Mouse (Mus musculus): ENCODE data around the gene Nckap5. TPM values are rescaled to one million over a fixed set of nuclear protein-coding genes. Genes with fewer than 3 reads are reported as not detected.

Gene Nckap5
- polyA plus RNA-seq, 1 experiment = 0.09 TPM

DNA sequence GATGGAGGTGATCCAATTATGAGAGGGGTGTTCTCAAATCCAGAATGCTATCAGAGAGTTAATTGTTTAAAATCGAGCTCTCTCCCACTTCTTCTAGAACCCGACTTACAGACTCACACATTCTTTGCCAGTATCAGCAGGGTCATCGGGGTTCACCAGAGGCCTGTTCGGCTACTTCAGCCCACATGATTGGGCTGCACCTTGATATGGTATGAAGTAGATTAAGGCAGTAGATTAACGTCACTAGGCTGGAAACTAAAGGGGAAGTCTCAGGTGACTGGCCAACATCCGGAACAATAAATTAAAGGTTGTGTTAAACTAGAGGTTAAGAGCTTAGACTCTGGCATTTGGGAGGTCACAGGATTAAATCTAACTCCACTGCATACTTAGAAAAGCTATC lies 8.4 kb downstream of the Nckap5 start:
- Histone ChIP-seq H3K4me1 (ENCODE audit: control insufficient read depth, insufficient read depth, low read length) (no peaks in the 10 kb centered on the region), H3K4me3 (ENCODE audit: low read depth, low read length) (no peak overlapping the region), H3K9me3 (replicated peaks; ENCODE audit: control insufficient read depth, insufficient read depth, low read length, poor library complexity, severe bottlenecking) (no peaks in the 10 kb centered on the region), H3K36me3 (ENCODE audit: control insufficient read depth, insufficient read depth, low read length, poor library complexity, severe bottlenecking) (no peaks in the 10 kb centered on the region), H3K27me3 (ENCODE audit: control insufficient read depth, insufficient read depth, low read length, poor library complexity, severe bottlenecking) (no peaks in the 10 kb centered on the region), H3K9ac (ENCODE audit: low read depth, poor library complexity, severe bottlenecking) (no peak overlapping the region), H3K27ac (ENCODE audit: insufficient read depth, low read length) (no peak overlapping the region)
- TF ChIP-seq POLR2A (IDR thresholded peaks at IDR 0.05; ENCODE audit: insufficient read depth, low read length) (no peak), CTCF (IDR thresholded peaks at IDR 0.05; ENCODE audit: low read depth, low read length) (no peak), EP300 (IDR thresholded peaks at IDR 0.05; ENCODE audit: insufficient read depth, low read depth, low read length) (no peak)

- Histone ChIP-seq H3K9me3 (replicated peaks; ENCODE audit: control insufficient read depth, insufficient read depth, low read length, poor library complexity, severe bottlenecking) (no peaks in the 10 kb centered on the region), H3K4me1 (ENCODE audit: control insufficient read depth, insufficient read depth, low read length) (no peaks in the 10 kb centered on the region), H3K4me3 (ENCODE audit: low read depth, low read length) (no peak overlapping the region), H3K27ac (ENCODE audit: insufficient read depth, low read length) (no peak overlapping the region), H3K9ac (ENCODE audit: low read depth, poor library complexity, severe bottlenecking) (no peak overlapping the region), H3K36me3 (ENCODE audit: control insufficient read depth, insufficient read depth, low read length, poor library complexity, severe bottlenecking) (no peaks in the 10 kb centered on the region), H3K27me3 (ENCODE audit: control insufficient read depth, insufficient read depth, low read length, poor library complexity, severe bottlenecking) (no peaks in the 10 kb centered on the region; the same call in 1 of the 2 replicates)
- TF ChIP-seq EP300 (IDR thresholded peaks at IDR 0.05; ENCODE audit: insufficient read depth, low read depth, low read length) = no peak
- TF ChIP-seq CTCF (IDR thresholded peaks at IDR 0.05; ENCODE audit: low read depth, low read length) = no peak
- TF ChIP-seq POLR2A (IDR thresholded peaks at IDR 0.05; ENCODE audit: insufficient read depth, low read length) = no peak
Observed at GRCm38 (mm10) chr1:126817381-126818034, 13.1 kb downstream of the Nckap5 start.

DNA sequence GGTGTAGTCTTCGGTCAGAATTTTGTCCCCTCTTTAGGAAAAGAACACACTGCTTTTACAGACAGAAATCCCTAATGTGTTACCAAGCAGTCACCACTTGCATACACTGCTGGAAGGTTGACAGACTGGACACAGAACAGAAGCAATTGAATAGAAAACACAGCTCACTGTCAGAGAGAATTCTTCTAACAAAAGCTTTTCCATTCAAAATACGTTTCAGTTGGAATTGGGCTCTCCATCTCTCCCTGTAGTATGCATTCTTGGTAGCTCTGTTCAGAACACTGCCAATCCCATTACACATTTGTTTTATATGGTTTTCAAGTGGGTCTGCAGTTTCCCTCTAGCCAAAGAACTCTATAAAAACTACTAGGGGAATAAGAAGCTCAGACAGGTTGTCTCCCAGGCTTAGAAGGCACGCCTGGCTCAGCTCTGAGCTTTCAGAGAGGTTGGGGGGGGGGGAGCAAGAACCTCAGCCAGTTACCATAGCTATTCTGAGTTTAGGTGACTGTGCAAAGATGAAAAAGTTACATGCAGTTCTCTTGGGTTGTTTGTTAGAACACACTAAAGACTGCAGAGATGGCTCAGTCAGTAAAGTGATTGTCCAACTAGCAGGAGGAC lies 23.5 kb downstream of the Nckap5 start:
- no peaks in the 10 kb centered on the region for H3K9me3 ChIP-seq (replicated peaks; ENCODE audit: control insufficient read depth, insufficient read depth, low read length, poor library complexity, severe bottlenecking)

DNA sequence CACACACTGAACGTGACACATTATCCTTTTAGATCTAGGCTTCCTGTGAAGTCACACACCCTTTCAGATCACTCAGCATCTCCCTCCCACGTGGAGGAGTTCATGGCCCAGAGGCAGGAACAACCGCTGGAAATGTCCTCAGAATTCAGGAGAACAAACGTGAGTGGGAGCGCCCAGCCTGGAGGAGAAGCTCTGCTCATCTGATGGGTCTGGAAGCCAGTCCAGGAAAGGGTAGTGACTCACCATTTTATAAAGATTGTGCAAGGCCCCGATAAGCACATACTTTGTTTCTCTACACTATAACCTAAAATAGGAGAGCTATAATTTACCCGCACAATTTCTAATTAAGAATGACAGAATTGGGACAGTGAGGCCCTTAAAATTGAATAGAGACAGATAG lies 24.1 kb downstream of the Nckap5 start:
- H3K4me3 ChIP-seq (ENCODE audit: low read depth, low read length) = no peak overlapping the region
- H3K36me3 ChIP-seq (ENCODE audit: control insufficient read depth, insufficient read depth, low read length, poor library complexity, severe bottlenecking) = no peaks in the 10 kb centered on the region
- H3K4me1 ChIP-seq (ENCODE audit: control insufficient read depth, insufficient read depth, low read length) = no peaks in the 10 kb centered on the region
- no peak overlapping the region for H3K9ac ChIP-seq (ENCODE audit: low read depth, poor library complexity, severe bottlenecking)
- no peaks in the 10 kb centered on the region for H3K9me3 ChIP-seq (replicated peaks; ENCODE audit: control insufficient read depth, insufficient read depth, low read length, poor library complexity, severe bottlenecking)
- no peaks in the 10 kb centered on the region for H3K27me3 ChIP-seq (ENCODE audit: control insufficient read depth, insufficient read depth, low read length, poor library complexity, severe bottlenecking)
- no peak overlapping the region for H3K27ac ChIP-seq (ENCODE audit: insufficient read depth, low read length)
- TF ChIP-seq POLR2A (IDR thresholded peaks at IDR 0.05; ENCODE audit: insufficient read depth, low read length) (no peak), CTCF (IDR thresholded peaks at IDR 0.05; ENCODE audit: low read depth, low read length) (no peak)

More for the DNA sequence above, 23.5 kb downstream of the Nckap5 start:
- no peaks in the 10 kb centered on the region for H3K36me3 ChIP-seq (ENCODE audit: control insufficient read depth, insufficient read depth, low read length, poor library complexity, severe bottlenecking)
- no peaks in the 10 kb centered on the region for H3K4me1 ChIP-seq (ENCODE audit: control insufficient read depth, insufficient read depth, low read length)
- no peak overlapping the region for H3K9ac ChIP-seq (ENCODE audit: low read depth, poor library complexity, severe bottlenecking)
- no peak overlapping the region for H3K27ac ChIP-seq (ENCODE audit: insufficient read depth, low read length)
- TF ChIP-seq POLR2A (IDR thresholded peaks at IDR 0.05; ENCODE audit: insufficient read depth, low read length) (no peak), CTCF (IDR thresholded peaks at IDR 0.05; ENCODE audit: low read depth, low read length) (no peak), EP300 (IDR thresholded peaks at IDR 0.05; ENCODE audit: insufficient read depth, low read depth, low read length) (no peak)
- no peaks in the 10 kb centered on the region for H3K27me3 ChIP-seq (ENCODE audit: control insufficient read depth, insufficient read depth, low read length, poor library complexity, severe bottlenecking)
- no peak overlapping the region for H3K4me3 ChIP-seq (ENCODE audit: low read depth, low read length)

DNA sequence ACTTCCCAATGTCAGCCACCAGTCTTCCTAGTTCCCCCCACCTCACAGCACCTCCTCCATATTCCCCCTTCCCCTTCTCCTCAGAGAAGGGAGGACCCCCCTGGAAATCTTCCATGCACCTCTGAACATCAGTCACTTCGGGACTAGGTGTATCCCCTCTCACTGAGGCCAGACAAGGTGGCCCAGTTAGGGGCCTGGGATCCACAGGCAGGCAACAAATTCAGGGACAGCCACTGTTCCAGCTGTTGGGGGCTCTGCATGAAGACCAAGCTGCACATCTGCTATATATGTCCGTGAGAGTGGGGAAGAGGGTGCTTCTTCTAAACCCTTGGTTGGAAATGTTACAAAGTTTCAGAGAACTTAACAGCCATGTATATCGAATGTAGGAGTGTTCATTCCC lies 28.2 kb downstream of the Nckap5 start:
- TF ChIP-seq EP300 (IDR thresholded peaks at IDR 0.05; ENCODE audit: insufficient read depth, low read depth, low read length) (no peak), POLR2A (IDR thresholded peaks at IDR 0.05; ENCODE audit: insufficient read depth, low read length) (no peak)
- no peak overlapping the region for H3K4me3 ChIP-seq (ENCODE audit: low read depth, low read length)
- H3K36me3 ChIP-seq (ENCODE audit: control insufficient read depth, insufficient read depth, low read length, poor library complexity, severe bottlenecking) = no peaks in the 10 kb centered on the region
- no peaks in the 10 kb centered on the region for H3K9me3 ChIP-seq (replicated peaks; ENCODE audit: control insufficient read depth, insufficient read depth, low read length, poor library complexity, severe bottlenecking)
- H3K27me3 ChIP-seq (ENCODE audit: control insufficient read depth, insufficient read depth, low read length, poor library complexity, severe bottlenecking) = no peaks in the 10 kb centered on the region
- no peaks in the 10 kb centered on the region for H3K4me1 ChIP-seq (ENCODE audit: control insufficient read depth, insufficient read depth, low read length)
- no peak overlapping the region for H3K27ac ChIP-seq (ENCODE audit: insufficient read depth, low read length)
- H3K9ac ChIP-seq (ENCODE audit: low read depth, poor library complexity, severe bottlenecking) = no peak overlapping the region

GRCm38 (mm10) chr1:126801706-126802105 lies 28.9 kb downstream of the Nckap5 start:
- Histone ChIP-seq H3K9ac (ENCODE audit: low read depth, poor library complexity, severe bottlenecking) (no peak overlapping the region), H3K27ac (ENCODE audit: insufficient read depth, low read length) (no peak overlapping the region), H3K27me3 (ENCODE audit: control insufficient read depth, insufficient read depth, low read length, poor library complexity, severe bottlenecking) (no peaks in the 10 kb centered on the region), H3K4me3 (ENCODE audit: low read depth, low read length) (no peak overlapping the region), H3K9me3 (replicated peaks; ENCODE audit: control insufficient read depth, insufficient read depth, low read length, poor library complexity, severe bottlenecking) (no peaks in the 10 kb centered on the region), H3K4me1 (ENCODE audit: control insufficient read depth, insufficient read depth, low read length) (no peaks in the 10 kb centered on the region), H3K36me3 (ENCODE audit: control insufficient read depth, insufficient read depth, low read length, poor library complexity, severe bottlenecking) (no peaks in the 10 kb centered on the region)
- TF ChIP-seq CTCF (IDR thresholded peaks at IDR 0.05; ENCODE audit: low read depth, low read length) = no peak
- TF ChIP-seq POLR2A (IDR thresholded peaks at IDR 0.05; ENCODE audit: insufficient read depth, low read length) = no peak
- TF ChIP-seq EP300 (IDR thresholded peaks at IDR 0.05; ENCODE audit: insufficient read depth, low read depth, low read length) = no peak

All from ES-Bruce4 (cell line).